Mouse (Mus musculus) lung, embryonic 16.5 days (tissue): ENCODE data around the gene Pla2g2d. TPM values are rescaled to one million over a fixed set of nuclear protein-coding genes. Genes with fewer than 3 reads are reported as not detected.

Experiments
- ATAC-seq: fragments of 200-750 bp; cut with Nextera tagmentation; 2 replicates; pipeline ENCODE4 v1.8.0; 2017; ENCODE audit warnings: low read depth, mild to moderate bottlenecking, moderate library complexity
- H3K27ac ChIP-seq: fragments of 300-500 bp; sonication (generic); 2 replicates; pipeline ENCODE4 v1.5.1; 2014; ENCODE audit warnings: mild to moderate bottlenecking, control low read depth, low read length
- H3K27me3 ChIP-seq: fragments of 300-500 bp; sonication (generic); 2 replicates; pipeline ENCODE4 v1.6.1; 2014; ENCODE audit warnings: low read depth, low read length, mixed read lengths; ENCODE audit not compliant: control insufficient read depth, insufficient read depth
- H3K36me3 ChIP-seq: fragments of 300-500 bp; sonication (generic); 2 replicates; pipeline ENCODE4 v1.6.1; 2014; ENCODE audit warnings: low read length; ENCODE audit not compliant: control insufficient read depth, insufficient read depth
- H3K4me1 ChIP-seq: fragments of 300-500 bp; sonication (generic); replicated peaks from 2 replicates; pipeline ENCODE4 v1.6.1; 2014; ENCODE audit warnings: low read length, mixed read lengths; ENCODE audit not compliant: control insufficient read depth, insufficient read depth
- H3K4me2 ChIP-seq: fragments of 300-500 bp; sonication (generic); 2 replicates; pipeline ENCODE4 v1.6.1; 2014; ENCODE audit warnings: low read depth, low read length, control low read depth
- H3K4me3 ChIP-seq: fragments of 300-500 bp; sonication (generic); 2 replicates; pipeline ENCODE4 v1.5.1; 2014; ENCODE audit warnings: mild to moderate bottlenecking, low read length, control low read depth
- H3K9ac ChIP-seq: fragments of 300-500 bp; sonication (generic); 2 replicates; pipeline ENCODE4 v1.6.1; 2014; ENCODE audit warnings: low read length, control low read depth
- H3K9me3 ChIP-seq: fragments of 300-500 bp; sonication (generic); 2 replicates; pipeline ENCODE4 v1.6.1; 2016; ENCODE audit warnings: low read length; ENCODE audit not compliant: control insufficient read depth
- WGBS: fragments of 180-500 bp; shearing (Covaris S2); extraction: QIAGEN DNeasy Blood & Tissue Kit; methylation state at CpG from one replicate; pipeline ENCODE4 v1.1.7; 2014; 5-methylcytosine and 5-hydroxymethylcytosine counted together
- polyA plus RNA-seq: library from polyadenylated mRNA; unstranded; fragments of >200 nt; fragmentation: Nextera tagmentation; extraction: Ambion mirVana; gene quantifications from 2 replicates; pipeline ENCODE4 v1.2.1, GENCODE M21; 2015

Pla2g2d gene
- polyA plus RNA-seq, 1 experiment from 2014 or later = not detected

DNA sequence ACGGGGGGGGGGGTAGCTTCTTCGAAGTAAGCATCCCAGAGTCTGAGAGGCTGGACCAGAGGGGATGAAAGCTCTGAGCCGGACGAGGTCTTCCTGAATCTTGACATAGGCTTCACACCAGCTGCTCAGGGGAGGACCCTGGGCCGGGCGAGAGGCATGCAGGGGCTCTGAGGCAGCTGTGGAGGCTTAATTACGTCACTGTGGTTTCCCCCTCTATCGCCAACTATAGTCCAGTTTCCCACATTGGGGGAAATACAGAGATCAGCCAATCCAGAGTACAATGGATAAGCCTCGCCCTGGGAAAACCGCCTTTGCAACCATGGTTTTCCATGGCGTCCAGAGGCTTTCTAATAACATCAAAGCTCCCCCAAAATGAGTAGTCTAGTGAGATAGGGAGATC is 51.6 kb downstream of the Pla2g2d start:
- Histone ChIP-seq H3K4me1 (peaks cover 3% of the 10 kb centered on the region), H3K9ac (no peak overlapping the region), H3K27ac (no peak overlapping the region), H3K9me3 (no peaks in the 10 kb centered on the region), H3K36me3 (no peaks in the 10 kb centered on the region), H3K4me3 (no peak overlapping the region), H3K4me2 (no peak overlapping the region), H3K27me3 (no peaks in the 10 kb centered on the region)
- WGBS = 39% methylated on average over 11 of the region's 11 CpGs
- no peak for ATAC-seq

Other genes starting within 250 kb of the Pla2g2d start
- gene Vwa5b1, start 139.9 kb upstream of the Pla2g2d start, polyA plus RNA-seq = 0.09 and 0.15 TPM in 2 replicates
- 0.30 and 0.41 TPM in 2 replicates for gene Pla2g2c, start 50.9 kb upstream of the Pla2g2d start, polyA plus RNA-seq
- gene Ubxn10, start 38.6 kb upstream of the Pla2g2d start, polyA plus RNA-seq = 6.6 and 8.3 TPM in 2 replicates
- not detected in 2 replicates for gene Pla2g2f, start 18.1 kb upstream of the Pla2g2d start, polyA plus RNA-seq
- 0.58 and 0.60 TPM in 2 replicates for gene Pla2g5, start 87.7 kb downstream of the Pla2g2d start, polyA plus RNA-seq
- gene Gm13030, start 98.2 kb downstream of the Pla2g2d start, polyA plus RNA-seq = not detected in 2 replicates
- not detected in 2 replicates for gene Pla2g2e, start 102.2 kb downstream of the Pla2g2d start, polyA plus RNA-seq
- 3.1 TPM in 2 replicates for gene Otud3, start 138.2 kb downstream of the Pla2g2d start, polyA plus RNA-seq
- 4.0 and 5.9 TPM in 2 replicates for gene Rnf186, start 191.4 kb downstream of the Pla2g2d start, polyA plus RNA-seq
- 6.3 and 6.8 TPM in 2 replicates for gene Tmco4, start 197.2 kb downstream of the Pla2g2d start, polyA plus RNA-seq